Mouse (Mus musculus): ENCODE measurements around the gene Psmg3.

Psmg3 gene

GRCm38 (mm10) chr5:139813963-139814381 lies 12.7 kb downstream of the Psmg3 start:
- no peak for DNase-seq

GRCm38 (mm10) chr5:139813126-139813490 lies 13.6 kb downstream of the Psmg3 start:
- no peak for DNase-seq

- DNase-seq: no peak
Measured at GRCm38 (mm10) chr5:139812398-139813125, 14.1 kb downstream of the Psmg3 start.

- DNase-seq: no peak
Measured at GRCm38 (mm10) chr5:139811677-139812397, 14.8 kb downstream of the Psmg3 start.

- peak in 1 of 2 experiments; percentile 18 for DNase-seq
Measured at GRCm38 (mm10) chr5:139809397-139809796, 17.3 kb downstream of the Psmg3 start.

GRCm38 (mm10) chr5:139805924-139806323 lies 20.8 kb downstream of the Psmg3 start:
- no peak for DNase-seq

GRCm38 (mm10) chr5:139804573-139805111 lies 22.0 kb downstream of the Psmg3 start:
- no peak for DNase-seq

GRCm38 (mm10) chr5:139804107-139804551 lies 22.6 kb downstream of the Psmg3 start:
- DNase-seq: no peak

GRCm38 (mm10) chr5:139803601-139804102 lies 23.0 kb downstream of the Psmg3 start:
- DNase-seq: peak; percentile 65 to 68

GRCm38 (mm10) chr5:139803165-139803564 lies 23.5 kb downstream of the Psmg3 start:
- DNase-seq: no peak

- DNase-seq: no peak
Measured at GRCm38 (mm10) chr5:139801880-139802279, 24.8 kb downstream of the Psmg3 start.

- no peak for DNase-seq
Measured at GRCm38 (mm10) chr5:139801231-139801630, 25.5 kb downstream of the Psmg3 start.

- no peak for DNase-seq
Measured at GRCm38 (mm10) chr5:139799801-139800590, 26.7 kb downstream of the Psmg3 start.

GRCm38 (mm10) chr5:139799041-139799440 lies 27.6 kb downstream of the Psmg3 start:
- no peak for DNase-seq

- DNase-seq: no peak
Measured at GRCm38 (mm10) chr5:139798168-139798900, 28.4 kb downstream of the Psmg3 start.

GRCm38 (mm10) chr5:139797473-139798167 lies 29.1 kb downstream of the Psmg3 start:
- DNase-seq: no peak

GRCm38 (mm10) chr5:139796900-139797299 lies 29.8 kb downstream of the Psmg3 start:
- DNase-seq: no peak

- no peak for DNase-seq
Measured at GRCm38 (mm10) chr5:139796001-139796620, 30.6 kb downstream of the Psmg3 start.

GRCm38 (mm10) chr5:139794938-139795337 lies 31.7 kb downstream of the Psmg3 start:
- DNase-seq: no peak

- no peak for DNase-seq
Measured at GRCm38 (mm10) chr5:139794137-139794536, 32.5 kb downstream of the Psmg3 start.

Measured in B cell, adult 2 months (primary cell).